Mouse (Mus musculus) kidney, embryonic 15.5 days (tissue): ENCODE measurements at regions not wholly inside any gene's neighbourhood (a gene's known extent, or its start where the extent isn't known, plus 50 kb on each side); places are given as distances from the start of the nearest gene placed in this dataset.

Experiments used
- ATAC-seq: fragments of 200-750 bp; cut with Nextera tagmentation; replicated peaks from 2 replicates; pipeline ENCODE4 v1.8.0; 2017; ENCODE audit warnings: moderate TSS enrichment; ENCODE audit not compliant: low FRiP score
- H3K27ac ChIP-seq: fragments of 300-500 bp; sonication (generic); 2 replicates; pipeline ENCODE4 v1.5.1; 2015; ENCODE audit warnings: mild to moderate bottlenecking, inconsistent platforms
- H3K27me3 ChIP-seq: fragments of 300-500 bp; sonication (generic); 2 replicates; pipeline ENCODE4 v1.6.1; 2015; ENCODE audit warnings: inconsistent platforms
- H3K36me3 ChIP-seq: fragments of 300-500 bp; sonication (generic); 2 replicates; pipeline ENCODE4 v1.6.1; 2015; ENCODE audit warnings: inconsistent platforms
- H3K4me1 ChIP-seq: fragments of 300-500 bp; sonication (generic); 2 replicates; pipeline ENCODE4 v1.6.1; 2015; ENCODE audit warnings: inconsistent platforms
- H3K4me2 ChIP-seq: fragments of 300-500 bp; sonication (generic); 2 replicates; pipeline ENCODE4 v1.6.1; 2015; ENCODE audit warnings: moderate library complexity, mild to moderate bottlenecking, inconsistent platforms
- H3K4me3 ChIP-seq: fragments of 300-500 bp; sonication (generic); replicated peaks from 2 replicates; pipeline ENCODE4 v1.5.1; 2015; ENCODE audit warnings: mild to moderate bottlenecking, inconsistent platforms
- H3K9ac ChIP-seq: fragments of 300-500 bp; sonication (generic); 2 replicates; pipeline ENCODE4 v1.6.1; 2015; ENCODE audit warnings: mild to moderate bottlenecking, inconsistent platforms
- H3K9me3 ChIP-seq: fragments of 300-500 bp; sonication (generic); replicated peaks from 2 replicates; pipeline ENCODE4 v1.6.1; 2016; ENCODE audit warnings: inconsistent platforms
- WGBS: fragments of 180-500 bp; shearing (Covaris S2); methylation state at CpG from one replicate; pipeline ENCODE4 v1.1.7; 2015; ENCODE audit warnings: mixed read lengths; 5-methylcytosine and 5-hydroxymethylcytosine counted together

GRCm38 (mm10) chr2:45338809-45339208, 221.6 kb upstream of the Zeb2 start:
- Histone ChIP-seq H3K27me3 (no peaks in the 10 kb centered on the region), H3K36me3 (no peaks in the 10 kb centered on the region), H3K4me1 (no peaks in the 10 kb centered on the region), H3K4me2 (no peak overlapping the region), H3K9me3 (no peaks in the 10 kb centered on the region), H3K27ac (no peak overlapping the region), H3K9ac (no peak overlapping the region), H3K4me3 (no peak overlapping the region)
- ATAC-seq = no peak

GRCm38 (mm10) chr2:45316945-45317565, 199.9 kb upstream of the Zeb2 start:
- no peak for ATAC-seq
- no peaks in the 10 kb centered on the region for H3K36me3 ChIP-seq
- H3K4me1 ChIP-seq = no peaks in the 10 kb centered on the region
- no peak overlapping the region for H3K9ac ChIP-seq
- no peak overlapping the region for H3K4me2 ChIP-seq
- no peak overlapping the region for H3K4me3 ChIP-seq
- no peak overlapping the region for H3K27ac ChIP-seq
- no peaks in the 10 kb centered on the region for H3K27me3 ChIP-seq
- no peaks in the 10 kb centered on the region for H3K9me3 ChIP-seq
- WGBS = 88% methylated on average over 4 of the region's 4 CpGs

- ATAC-seq = peak; percentile 94
- H3K27me3 ChIP-seq = no peaks in the 10 kb centered on the region
- peaks cover 13% of the 10 kb centered on the region for H3K4me1 ChIP-seq
- no peaks in the 10 kb centered on the region for H3K9me3 ChIP-seq
- 31% methylated on average over 7 of the region's 7 CpGs for WGBS
- no peak overlapping the region for H3K4me3 ChIP-seq
- H3K9ac ChIP-seq = no peak overlapping the region
- H3K27ac ChIP-seq = peak overlapping the region; percentile 38; the same call in 1 of the 2 replicates
- H3K4me2 ChIP-seq = no peak overlapping the region
- no peaks in the 10 kb centered on the region for H3K36me3 ChIP-seq
These were observed 170.4 kb upstream of the Zeb2 start for GRCm38 (mm10) chr2:45287530-45288009.

GRCm38 (mm10) chr2:45283811-45284210, 166.6 kb upstream of the Zeb2 start:
- no peaks in the 10 kb centered on the region for H3K27me3 ChIP-seq
- no peaks in the 10 kb centered on the region for H3K36me3 ChIP-seq
- H3K9me3 ChIP-seq = no peaks in the 10 kb centered on the region
- no peak overlapping the region for H3K4me3 ChIP-seq
- H3K9ac ChIP-seq = no peak overlapping the region
- no peak overlapping the region for H3K27ac ChIP-seq
- no peak overlapping the region for H3K4me2 ChIP-seq
- peaks cover 13% of the 10 kb centered on the region for H3K4me1 ChIP-seq
- no peak for ATAC-seq

- H3K9me3 ChIP-seq = no peaks in the 10 kb centered on the region
- no peaks in the 10 kb centered on the region for H3K27me3 ChIP-seq
- no peak for ATAC-seq
- H3K36me3 ChIP-seq = no peaks in the 10 kb centered on the region
- no peak overlapping the region for H3K4me2 ChIP-seq
- H3K9ac ChIP-seq = no peak overlapping the region
- H3K27ac ChIP-seq = no peak overlapping the region
- no peak overlapping the region for H3K4me3 ChIP-seq
- H3K4me1 ChIP-seq = no peaks in the 10 kb centered on the region
- WGBS = 72% methylated on average over 4 of the region's 4 CpGs
These were observed 162.3 kb upstream of the Zeb2 start for GRCm38 (mm10) chr2:45279490-45279889.

- H3K4me1 ChIP-seq = no peaks in the 10 kb centered on the region
- no peaks in the 10 kb centered on the region for H3K27me3 ChIP-seq
- no peak for ATAC-seq
- H3K4me3 ChIP-seq = no peak overlapping the region
- 99% methylated on average over 2 of the region's 2 CpGs for WGBS
- H3K9ac ChIP-seq = no peak overlapping the region
- H3K36me3 ChIP-seq = no peaks in the 10 kb centered on the region
- no peaks in the 10 kb centered on the region for H3K9me3 ChIP-seq
- no peak overlapping the region for H3K4me2 ChIP-seq
- H3K27ac ChIP-seq = no peak overlapping the region
These were observed 160.4 kb upstream of the Zeb2 start for GRCm38 (mm10) chr2:45277602-45278001.

GRCm38 (mm10) chr2:45276703-45277102, 159.5 kb upstream of the Zeb2 start:
- no peaks in the 10 kb centered on the region for H3K4me1 ChIP-seq
- WGBS = 92% methylated on average over 1 of the region's 1 CpGs
- H3K9ac ChIP-seq = no peak overlapping the region
- no peaks in the 10 kb centered on the region for H3K9me3 ChIP-seq
- no peak overlapping the region for H3K27ac ChIP-seq
- H3K27me3 ChIP-seq = no peaks in the 10 kb centered on the region
- H3K4me3 ChIP-seq = no peak overlapping the region
- no peak overlapping the region for H3K4me2 ChIP-seq
- no peaks in the 10 kb centered on the region for H3K36me3 ChIP-seq
- no peak for ATAC-seq

- Histone ChIP-seq H3K4me1 (no peaks in the 10 kb centered on the region), H3K27ac (no peak overlapping the region), H3K4me2 (no peak overlapping the region)
These were observed 152.8 kb upstream of the Zeb2 start for GRCm38 (mm10) chr2:45270035-45270434.

GRCm38 (mm10) chr2:45265819-45266218, 148.6 kb upstream of the Zeb2 start:
- H3K4me1 ChIP-seq = no peaks in the 10 kb centered on the region
- H3K4me3 ChIP-seq = no peak overlapping the region
- H3K9ac ChIP-seq = no peak overlapping the region
- no peaks in the 10 kb centered on the region for H3K27me3 ChIP-seq
- no peak for ATAC-seq
- no peaks in the 10 kb centered on the region for H3K36me3 ChIP-seq
- H3K4me2 ChIP-seq = no peak overlapping the region
- no peaks in the 10 kb centered on the region for H3K9me3 ChIP-seq
- no peak overlapping the region for H3K27ac ChIP-seq
- 39% methylated on average over 2 of the region's 2 CpGs for WGBS

More at GRCm38 (mm10) chr2:45270035-45270434, 152.8 kb upstream of the Zeb2 start:
- 83% methylated on average over 2 of the region's 2 CpGs for WGBS
- no peaks in the 10 kb centered on the region for H3K9me3 ChIP-seq
- no peak for ATAC-seq
- H3K9ac ChIP-seq = no peak overlapping the region
- H3K27me3 ChIP-seq = no peaks in the 10 kb centered on the region
- H3K4me3 ChIP-seq = no peak overlapping the region
- no peaks in the 10 kb centered on the region for H3K36me3 ChIP-seq

GRCm38 (mm10) chr2:45261949-45262348, 144.8 kb upstream of the Zeb2 start:
- Histone ChIP-seq H3K4me3 (no peak overlapping the region), H3K9ac (no peak overlapping the region), H3K27me3 (no peaks in the 10 kb centered on the region), H3K27ac (no peak overlapping the region), H3K4me2 (no peak overlapping the region), H3K9me3 (no peaks in the 10 kb centered on the region), H3K4me1 (no peaks in the 10 kb centered on the region), H3K36me3 (no peaks in the 10 kb centered on the region)
- WGBS = 65% methylated on average over 3 of the region's 3 CpGs
- no peak for ATAC-seq

- Histone ChIP-seq H3K9ac (no peak overlapping the region), H3K9me3 (no peaks in the 10 kb centered on the region), H3K4me2 (no peak overlapping the region), H3K36me3 (no peaks in the 10 kb centered on the region), H3K4me1 (no peaks in the 10 kb centered on the region), H3K27ac (no peak overlapping the region), H3K4me3 (no peak overlapping the region), H3K27me3 (no peaks in the 10 kb centered on the region)
- no peak for ATAC-seq
- 74% methylated on average over 3 of the region's 3 CpGs for WGBS
These were observed 141.7 kb upstream of the Zeb2 start for GRCm38 (mm10) chr2:45258897-45259296.

- no peaks in the 10 kb centered on the region for H3K27me3 ChIP-seq
- no peaks in the 10 kb centered on the region for H3K9me3 ChIP-seq
- no peak overlapping the region for H3K4me2 ChIP-seq
- H3K27ac ChIP-seq = no peak overlapping the region
- H3K36me3 ChIP-seq = no peaks in the 10 kb centered on the region
- H3K4me1 ChIP-seq = no peaks in the 10 kb centered on the region
- no peak overlapping the region for H3K9ac ChIP-seq
- H3K4me3 ChIP-seq = no peak overlapping the region
- no peak for ATAC-seq
- 93% methylated on average over 5 of the region's 5 CpGs for WGBS
These were observed 139.2 kb upstream of the Zeb2 start for GRCm38 (mm10) chr2:45256373-45256772.

- peak; percentile 88 for ATAC-seq
- Histone ChIP-seq H3K9me3 (no peaks in the 10 kb centered on the region), H3K9ac (no peak overlapping the region), H3K4me1 (no peaks in the 10 kb centered on the region), H3K4me3 (no peak overlapping the region), H3K27ac (no peak overlapping the region), H3K36me3 (no peaks in the 10 kb centered on the region), H3K27me3 (no peaks in the 10 kb centered on the region), H3K4me2 (no peak overlapping the region)
- 24% methylated on average over 4 of the region's 4 CpGs for WGBS
These were observed 136.7 kb upstream of the Zeb2 start for GRCm38 (mm10) chr2:45253936-45254335.
